Mouse (Mus musculus) embryo, embryonic 10.5 days (tissue): ENCODE measurements around the gene Bcr.
A peak's percentile ranks its signal among the peaks of the same experiment; 100 is the strongest.

ENCODE experiments used
- DNase-seq: peaks from one replicate; pipeline ENCODE4 v3.0.0-alpha.2; 2015; ENCODE audit warnings: low spot score

Gene Bcr

DNA sequence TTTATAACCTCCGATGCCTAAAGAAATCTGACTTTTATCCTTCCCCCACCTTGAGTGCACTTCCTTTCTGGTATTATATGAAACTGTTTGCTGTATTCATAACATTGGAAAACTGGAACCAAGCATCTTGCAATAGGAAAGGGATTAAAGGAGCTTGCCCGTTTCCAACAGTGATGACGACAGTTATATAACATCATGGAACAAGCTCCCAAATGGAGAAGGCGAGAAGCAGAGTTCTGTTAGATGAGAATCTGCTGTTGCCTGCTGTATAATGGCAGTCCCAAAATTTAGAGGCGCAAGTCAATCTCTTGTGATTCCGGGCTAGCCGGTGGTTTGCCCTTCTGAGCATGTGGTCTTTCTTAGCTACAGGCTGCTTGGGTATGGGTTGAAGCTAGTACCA, 34.8 kb downstream of the Bcr start:
- DNase-seq, result no peak

DNA sequence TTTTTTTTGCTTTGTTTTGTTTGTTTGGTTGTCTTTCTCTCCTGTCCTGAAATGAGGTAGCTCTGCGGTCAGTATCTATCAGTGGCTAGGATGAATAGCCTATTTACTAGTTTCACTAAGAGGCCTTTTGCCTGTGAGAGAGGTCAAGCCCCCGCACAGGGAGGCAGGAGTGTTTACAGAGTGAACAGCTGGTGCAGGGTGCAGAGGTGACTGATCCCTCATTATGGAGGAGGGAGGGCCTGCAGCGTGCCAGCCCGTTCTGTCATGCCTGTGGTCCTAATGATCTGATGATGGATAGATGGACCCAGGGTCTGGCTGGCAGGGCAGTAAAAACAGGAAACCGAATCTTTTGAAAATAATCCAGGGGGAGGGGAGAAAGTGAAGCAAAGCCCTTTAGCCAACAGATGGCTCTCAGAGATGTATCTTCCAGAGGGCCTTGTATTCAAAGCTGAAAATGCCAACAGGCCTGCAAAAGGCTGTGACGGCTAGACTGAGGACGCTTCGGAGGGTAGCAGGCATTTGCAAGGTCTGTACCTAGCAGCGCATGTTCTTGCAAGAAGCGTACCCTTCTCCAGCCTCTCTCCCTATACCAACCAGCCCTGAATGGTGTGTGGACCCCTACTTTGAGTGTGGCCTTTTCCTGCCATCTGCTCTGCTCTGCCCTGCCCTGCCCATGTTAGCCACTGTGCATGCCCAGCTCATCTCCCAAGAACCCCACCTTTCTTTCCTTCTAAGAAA, 38.2 kb downstream of the Bcr start:
- DNase-seq, result peak; percentile 87

DNA sequence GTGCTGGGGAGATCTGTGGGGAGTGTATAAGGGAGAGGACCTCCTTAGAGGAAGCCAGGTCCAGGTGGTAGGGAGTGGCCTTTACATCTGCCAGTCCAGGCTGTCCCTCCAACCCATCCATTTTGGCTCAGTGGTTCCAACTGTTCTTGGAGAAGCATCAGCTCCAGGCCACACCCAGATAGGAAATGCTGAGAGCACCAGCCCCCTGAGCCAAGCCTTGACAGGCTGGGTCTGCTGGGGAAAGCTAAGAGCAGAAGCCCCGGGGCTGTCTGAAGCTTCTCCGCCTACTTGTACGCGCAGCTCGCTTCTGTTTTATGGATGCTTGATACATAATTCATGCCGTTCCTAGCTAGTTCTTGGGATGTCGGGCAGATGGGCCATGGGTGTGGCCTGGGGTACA, 39.9 kb downstream of the Bcr start:
- no peak for DNase-seq

DNA sequence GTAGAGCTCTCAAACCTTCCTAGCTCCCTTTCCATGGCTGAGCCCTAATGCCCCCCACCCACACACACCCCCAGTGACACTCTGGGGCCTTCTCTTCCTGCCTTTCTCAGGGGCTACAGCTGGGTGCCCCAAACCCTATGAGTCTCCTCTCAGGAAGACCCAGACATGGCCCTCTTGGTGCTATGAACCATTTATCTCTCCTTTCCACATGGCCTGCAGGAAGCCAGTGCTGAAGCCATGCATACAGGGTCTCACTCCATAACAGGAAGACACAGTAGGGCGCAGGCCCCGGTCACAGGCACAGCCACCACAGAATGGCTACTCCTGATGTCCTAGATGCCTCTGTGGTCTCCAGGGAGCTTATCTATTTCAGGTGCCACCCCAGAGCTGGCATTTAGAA, 43.1 kb downstream of the Bcr start:
- no peak for DNase-seq

DNA sequence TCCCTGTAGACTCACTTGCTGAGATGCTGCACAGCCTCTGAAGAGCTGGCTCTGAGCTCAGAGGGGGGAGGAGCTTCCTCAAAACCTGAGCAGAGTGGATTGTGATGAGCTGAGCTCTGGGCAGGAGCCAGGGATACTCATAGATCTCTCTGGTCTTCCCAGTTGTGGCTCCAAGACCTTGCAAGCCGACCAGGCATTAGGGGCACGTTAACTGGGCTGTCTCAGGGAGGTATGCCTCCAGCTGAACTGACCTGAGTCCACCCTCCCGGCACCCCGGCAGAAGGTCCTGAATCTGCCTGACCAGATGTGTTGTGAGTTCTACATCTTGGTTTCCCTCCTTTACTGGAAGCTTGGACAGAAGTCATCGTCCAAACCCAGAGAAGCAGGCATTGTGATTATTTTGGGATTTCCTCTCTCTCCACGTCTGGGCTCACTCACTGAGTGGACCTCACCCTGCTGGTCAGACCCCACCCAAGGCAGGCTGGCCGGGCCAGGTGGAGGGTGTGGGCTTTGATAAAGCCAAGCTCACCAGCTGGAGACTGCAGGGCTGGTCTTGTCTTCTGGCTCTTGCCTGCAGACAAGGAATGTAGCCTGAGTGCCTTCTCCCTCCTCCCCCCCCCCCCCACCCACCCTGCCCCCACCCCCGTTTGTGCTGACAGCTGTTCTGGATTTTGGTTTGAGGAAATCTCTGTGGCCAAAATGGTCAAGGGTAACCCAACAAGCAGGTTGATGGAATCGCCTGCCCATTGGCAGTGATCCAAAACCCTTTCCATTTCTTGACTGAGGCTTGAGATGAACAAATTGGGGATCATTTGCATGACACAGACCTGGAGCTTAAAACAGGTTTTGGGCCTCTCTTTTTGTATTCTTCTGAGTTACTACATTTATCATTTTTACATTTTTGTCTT, 44.1 kb downstream of the Bcr start:
- DNase-seq, result no peak

DNA sequence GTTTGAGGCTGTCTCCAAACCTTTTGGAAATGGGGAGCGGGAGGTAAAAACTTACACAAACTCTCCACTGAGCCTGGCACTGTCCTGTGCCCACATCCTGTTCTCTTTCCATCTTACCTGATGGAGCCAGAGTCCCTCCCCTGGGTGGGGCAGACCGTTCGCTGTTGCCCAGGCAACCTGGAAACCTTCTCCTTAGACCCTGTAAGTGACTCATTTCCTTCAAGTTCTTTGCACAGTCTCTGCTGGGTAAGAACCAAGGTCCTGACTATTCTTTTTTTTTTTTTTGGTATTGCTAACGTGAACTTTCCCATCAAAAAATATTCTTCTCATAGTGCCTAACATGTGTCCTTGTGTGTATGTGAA, 44.7 kb downstream of the Bcr start:
- DNase-seq, result no peak

DNA sequence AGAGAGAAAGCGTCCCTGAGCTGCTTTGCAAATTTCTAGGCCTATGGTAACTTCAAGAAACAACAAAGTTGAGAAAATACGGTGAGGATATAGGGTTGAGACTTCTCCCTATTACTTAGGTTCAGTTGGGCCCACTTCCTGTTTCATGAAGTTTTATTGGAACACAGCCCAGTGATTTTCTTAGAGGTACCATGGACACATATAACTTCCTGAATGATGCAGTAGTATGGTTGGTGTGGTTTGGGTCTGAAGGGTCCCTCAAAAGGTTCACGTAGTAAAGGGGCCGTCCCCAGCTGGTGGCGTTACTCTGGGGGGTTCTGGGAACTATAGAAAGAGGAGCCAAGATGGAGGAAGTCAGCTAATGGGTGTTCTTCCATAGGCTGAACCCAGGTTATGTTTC, 45.3 kb downstream of the Bcr start:
- no peak for DNase-seq

DNA sequence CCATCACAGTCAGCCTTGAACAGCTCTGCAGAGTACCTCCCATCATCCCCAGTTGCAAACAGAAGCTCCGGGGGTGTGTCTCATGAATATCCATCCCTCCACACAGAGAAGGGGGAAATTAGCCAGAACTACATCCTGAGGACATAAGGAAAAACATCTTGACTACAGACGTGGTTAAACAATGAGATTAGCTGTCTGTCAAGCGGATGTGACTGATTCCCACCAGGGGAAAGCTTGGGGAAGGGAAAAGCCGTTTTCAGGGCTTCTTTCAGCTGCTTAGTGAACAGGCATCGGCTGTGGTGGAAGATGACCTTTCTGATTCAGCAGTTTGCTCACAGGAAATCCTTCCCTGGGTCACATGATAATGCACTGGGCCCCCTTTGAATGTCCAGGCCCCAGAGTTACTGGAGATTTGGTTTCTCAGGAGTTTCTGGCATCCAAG, 46.6 kb downstream of the Bcr start:
- DNase-seq, result peak; percentile 47

DNA sequence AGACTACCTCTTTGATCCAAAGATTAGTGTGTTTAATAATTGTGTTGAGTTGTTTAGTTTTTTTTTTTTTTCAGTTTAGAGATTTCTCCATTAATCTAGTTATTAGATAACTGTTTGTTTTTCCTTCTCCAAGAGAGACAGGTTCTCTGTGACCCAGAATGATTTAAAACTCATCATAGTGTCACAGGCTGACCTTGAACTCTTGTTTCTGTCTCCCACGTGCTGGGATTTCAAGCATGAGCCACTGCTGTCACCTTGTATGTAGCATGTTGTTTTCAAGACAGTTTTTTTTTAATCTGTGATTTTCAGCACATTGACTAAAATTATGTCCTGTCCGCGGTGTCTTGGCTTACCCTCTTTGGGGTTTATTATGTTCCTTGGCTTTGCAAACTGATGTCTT, 47.7 kb downstream of the Bcr start:
- no peak for DNase-seq

DNA sequence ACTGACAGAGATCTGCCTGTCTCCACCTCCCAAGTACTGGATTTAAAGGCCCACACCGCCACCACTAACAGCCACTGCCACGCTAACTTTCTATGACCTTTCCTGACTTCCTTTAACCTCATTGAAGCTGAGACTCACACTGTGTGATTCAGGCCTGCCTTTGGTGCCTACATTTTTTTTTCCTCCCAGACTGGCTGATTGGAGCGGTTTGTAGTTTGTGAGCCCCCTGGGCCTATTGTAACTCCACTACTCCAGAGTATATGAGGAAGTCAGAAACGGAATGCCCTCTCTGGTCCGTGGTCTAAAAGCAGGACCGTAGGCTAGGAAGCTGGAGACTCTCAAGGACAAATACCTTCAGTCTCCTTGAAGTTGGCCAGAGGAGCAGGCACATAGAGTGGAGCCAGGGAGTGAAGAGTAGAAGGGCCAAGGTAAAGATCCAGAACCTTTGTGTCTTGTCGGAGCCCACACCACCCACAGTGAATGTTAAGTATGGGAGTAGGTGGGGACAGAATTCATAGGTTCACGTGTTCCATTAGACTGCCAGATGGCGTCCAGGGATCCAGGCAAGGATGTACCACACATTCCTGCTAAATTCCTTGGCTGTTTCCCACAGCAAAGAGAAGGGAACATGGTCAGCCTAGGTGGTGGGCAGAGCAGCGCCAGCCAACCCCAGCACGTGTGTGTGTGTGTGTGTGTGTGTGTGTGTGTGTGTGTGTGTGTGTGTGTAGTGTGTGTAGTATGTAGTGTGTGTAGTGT, 51.2 kb downstream of the Bcr start:
- DNase-seq, result no peak

DNA sequence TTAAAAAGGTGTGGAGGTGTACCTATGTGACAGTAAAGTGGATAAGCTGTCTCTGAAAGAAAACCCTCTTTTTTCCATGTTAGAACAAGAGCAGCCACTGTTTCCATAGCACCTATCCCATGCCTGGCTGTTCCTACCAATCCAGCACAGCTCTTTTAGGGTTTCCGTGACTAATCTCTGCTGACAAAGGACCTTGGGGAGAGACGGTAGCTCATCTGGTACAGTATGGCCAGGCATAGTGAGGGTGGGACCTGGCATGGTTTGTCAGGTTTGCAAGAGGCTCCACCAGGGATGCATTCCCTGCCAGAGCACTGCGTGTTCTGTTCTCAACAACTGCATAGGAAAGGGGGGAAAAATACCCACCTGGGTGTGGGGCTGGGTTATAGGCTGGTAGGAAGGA, 52.0 kb downstream of the Bcr start:
- no peak for DNase-seq

DNA sequence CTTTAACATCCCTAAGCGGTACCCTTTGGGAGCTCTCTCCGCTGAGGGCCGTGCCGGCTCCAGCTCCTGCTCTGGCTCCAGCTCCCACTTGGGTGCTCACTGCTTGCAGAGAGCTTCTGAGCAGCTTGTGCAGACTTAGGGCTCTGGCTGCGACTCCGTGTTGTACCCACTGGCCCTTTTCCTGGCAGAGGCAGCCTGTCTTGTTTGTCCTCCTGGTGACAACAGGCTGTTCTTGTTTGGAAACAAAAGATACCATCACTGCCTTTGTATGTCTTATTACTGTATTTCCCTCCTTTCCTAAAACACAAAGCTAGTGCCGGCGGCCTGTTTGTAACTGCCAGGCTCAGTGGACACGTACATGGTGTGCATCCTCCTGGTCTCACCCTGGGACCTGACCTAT, 53.2 kb downstream of the Bcr start:
- DNase-seq, result no peak

DNA sequence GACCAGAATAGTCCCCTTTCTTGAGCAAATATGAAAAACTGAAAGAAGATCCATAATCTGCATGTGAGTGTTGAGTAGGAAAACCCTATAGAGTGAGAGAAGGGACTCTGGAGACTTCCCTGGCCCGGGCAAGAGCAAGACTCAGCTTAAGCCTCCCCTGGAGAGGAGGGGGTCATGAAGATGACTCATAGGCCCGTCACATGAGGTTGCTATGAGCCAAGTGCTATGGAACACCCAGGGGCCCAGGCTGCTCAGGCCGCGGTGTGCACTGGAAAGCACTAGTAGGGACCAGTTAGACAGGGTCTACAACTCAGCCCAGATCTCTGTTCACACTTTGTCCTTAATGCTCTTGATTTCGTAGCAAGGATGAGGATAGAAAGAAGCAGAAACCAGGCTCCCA, 54.8 kb downstream of the Bcr start:
- DNase-seq, result no peak

DNA sequence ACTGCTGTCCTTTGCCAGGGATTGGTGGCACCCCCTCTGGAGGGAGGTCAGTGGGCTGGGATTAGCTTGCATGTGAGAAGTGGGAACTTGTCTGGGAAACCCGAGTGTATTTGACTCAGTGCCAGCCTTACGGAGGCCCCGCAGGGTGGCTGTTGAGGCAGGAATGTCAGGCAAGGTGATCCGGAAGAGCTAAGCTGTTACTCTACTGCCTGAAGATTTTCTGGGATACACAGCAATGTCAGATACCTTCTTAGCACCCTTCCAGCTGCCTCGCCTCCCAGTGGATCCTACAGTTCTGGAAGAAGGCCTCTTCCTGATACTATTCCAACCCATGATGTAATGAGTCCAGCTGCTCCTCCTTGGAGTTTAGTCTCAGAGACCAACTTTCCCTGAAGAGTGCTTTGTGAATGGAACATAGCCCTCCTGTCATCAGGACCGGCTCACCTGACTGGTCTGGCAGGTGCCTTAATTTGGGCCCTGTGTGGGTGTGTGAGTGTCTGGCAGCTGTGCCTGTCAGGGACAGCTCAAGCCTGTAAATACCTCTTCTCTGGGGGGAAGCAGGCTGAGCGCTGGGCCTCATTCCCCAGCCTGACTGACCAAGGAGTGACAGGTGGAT, 56.6 kb downstream of the Bcr start:
- DNase-seq, result no peak

DNA sequence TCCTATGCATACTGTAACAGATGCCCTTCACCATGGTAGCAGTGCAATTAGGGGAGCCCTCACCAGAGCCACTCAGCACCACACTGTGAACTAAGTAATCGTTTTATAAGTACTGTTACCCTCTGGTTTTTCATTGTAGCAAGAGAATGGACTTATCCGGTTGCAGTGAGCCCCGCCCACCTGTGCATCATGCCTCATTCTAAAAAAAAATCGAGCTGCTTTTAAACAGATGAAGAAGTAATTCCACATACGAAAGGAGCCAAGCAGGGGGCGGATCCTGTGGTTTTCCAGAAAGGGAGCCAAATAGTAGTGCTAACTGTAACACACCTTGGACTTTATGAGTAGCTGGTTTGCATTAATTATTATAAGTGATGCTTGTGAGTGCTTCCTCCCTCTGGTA, 58.1 kb downstream of the Bcr start:
- DNase-seq, result no peak

DNA sequence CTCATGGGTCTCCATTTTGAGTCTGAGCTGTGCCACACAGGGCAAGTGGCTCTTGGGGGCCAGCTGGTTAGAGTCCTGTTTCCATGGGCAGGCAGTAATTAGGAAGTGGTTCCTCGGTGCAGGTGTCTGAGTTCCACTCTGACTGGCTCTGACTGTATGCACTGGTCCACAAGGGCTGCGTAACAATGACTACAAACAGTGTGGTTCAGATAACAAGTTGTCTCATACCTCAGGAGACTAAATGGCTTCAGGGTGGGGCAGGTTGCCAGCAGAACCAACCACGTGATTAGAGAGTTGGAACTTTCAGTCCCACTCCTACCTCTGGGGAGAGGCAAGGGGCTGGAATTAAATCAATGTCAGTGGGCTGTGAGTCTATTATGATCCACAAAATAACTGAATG, 59.0 kb downstream of the Bcr start:
- DNase-seq, result no peak

DNA sequence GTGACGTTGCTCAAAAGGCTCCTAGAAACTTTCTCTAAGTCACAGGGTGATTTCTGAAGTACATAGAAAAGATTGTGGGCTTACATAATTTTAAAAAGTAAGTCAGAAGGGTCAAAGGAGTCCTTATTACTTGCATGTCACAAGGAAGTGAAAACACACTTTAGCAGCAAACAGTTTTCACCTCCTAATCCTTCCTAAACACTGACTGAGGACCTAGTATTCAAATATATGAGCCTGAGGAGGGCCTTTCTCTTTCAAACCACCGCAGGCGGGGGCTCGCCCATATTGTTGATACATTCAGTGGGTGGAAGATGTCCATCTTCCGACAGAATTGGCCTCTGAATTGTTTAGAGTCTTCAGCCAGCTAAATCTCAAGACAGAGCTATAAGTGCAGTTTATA, 59.8 kb downstream of the Bcr start:
- no peak for DNase-seq

DNA sequence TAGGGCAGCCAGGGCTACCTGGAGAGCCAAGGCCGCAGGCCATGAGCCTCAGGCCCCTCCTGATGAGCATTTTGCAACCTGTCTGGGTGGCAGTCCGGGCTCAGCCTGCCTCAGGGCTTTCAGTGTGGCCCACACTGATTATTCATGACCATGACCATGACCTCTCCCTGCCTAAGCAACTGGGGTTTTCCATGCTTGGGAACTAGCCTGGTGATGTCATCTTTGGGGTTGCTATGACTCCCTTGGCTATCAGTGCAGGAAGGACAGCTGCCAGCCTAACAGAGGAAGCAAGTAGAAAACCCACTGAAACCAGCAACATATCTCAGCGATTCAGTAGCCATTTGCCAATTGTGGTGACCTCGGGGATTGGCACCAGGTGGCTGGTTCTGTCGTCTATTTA, 60.6 kb downstream of the Bcr start:
- peak; percentile 48 for DNase-seq

DNA sequence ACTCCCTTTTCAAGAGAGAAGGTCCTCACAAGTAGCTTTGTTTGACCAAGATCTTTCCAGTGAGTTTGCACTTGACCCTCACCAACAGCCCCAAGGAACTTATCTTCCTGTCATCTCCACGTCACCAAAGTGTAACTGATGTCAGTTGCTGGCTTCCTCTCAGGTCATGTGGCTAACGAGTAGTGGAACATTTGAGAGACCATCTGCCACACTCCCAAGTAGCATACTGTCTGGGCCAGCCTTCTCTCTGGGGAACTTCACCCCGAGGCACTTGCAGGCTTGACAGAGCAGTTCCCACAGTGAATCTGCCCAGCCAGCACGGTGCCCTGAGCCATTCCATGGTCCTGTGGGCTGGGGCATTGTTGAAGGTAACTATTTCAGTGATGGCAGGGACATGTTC, 65.2 kb downstream of the Bcr start:
- DNase-seq, result no peak

DNA sequence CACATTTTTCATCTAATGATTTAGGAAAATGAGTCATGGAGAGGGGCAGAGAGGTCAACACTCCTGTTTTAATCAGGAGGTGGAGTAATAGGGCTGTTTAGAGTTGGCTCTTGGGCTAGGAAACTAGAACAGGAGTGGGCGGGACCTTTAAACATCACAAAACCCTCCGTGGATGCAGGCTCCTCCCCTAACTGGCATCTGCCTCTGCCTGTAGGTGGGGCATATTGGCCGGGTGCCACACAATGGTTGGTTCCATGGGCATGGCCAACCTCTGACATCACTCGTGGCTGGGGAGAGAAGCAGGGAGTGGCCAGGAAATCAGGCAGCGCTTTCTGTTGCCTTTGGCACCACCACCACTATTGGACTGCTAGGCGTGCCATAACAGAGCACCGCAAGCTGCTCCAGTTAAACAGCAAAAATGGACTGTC, 68.9 kb downstream of the Bcr start:
- no peak for DNase-seq

DNA sequence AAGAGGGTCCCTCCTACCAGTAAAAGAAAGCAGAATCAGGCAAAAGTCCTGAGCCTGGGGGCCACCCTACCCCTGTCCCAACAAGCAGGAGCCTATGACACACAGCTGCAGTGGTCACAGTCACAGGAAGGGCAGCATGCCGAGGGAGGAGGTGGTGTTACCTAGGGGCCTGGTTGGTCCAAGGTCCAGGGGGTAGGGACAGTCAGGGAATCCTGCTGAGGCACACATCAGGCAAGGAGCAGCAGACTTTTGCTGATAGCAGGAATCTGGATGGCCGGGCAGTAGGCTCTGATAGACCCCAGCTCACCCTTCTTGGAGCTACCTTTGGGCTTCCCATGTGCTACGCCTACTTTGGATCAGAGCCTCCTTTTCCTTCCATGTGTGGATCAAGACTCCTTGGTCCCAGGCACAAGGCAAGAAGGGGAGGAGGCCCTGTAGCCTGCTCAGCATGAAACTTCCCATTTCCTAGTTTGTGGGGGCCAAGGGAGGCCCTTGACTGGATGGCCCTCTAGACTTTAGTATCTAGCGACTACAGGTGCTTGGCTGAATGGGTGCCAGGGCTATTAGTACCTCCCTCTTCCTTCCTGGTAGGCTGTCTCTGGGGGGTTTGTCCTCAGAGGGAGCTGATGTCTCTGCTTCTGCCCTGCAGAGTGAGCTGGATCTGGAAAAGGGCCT, 70.1 kb downstream of the Bcr start:
- no peak for DNase-seq

DNA sequence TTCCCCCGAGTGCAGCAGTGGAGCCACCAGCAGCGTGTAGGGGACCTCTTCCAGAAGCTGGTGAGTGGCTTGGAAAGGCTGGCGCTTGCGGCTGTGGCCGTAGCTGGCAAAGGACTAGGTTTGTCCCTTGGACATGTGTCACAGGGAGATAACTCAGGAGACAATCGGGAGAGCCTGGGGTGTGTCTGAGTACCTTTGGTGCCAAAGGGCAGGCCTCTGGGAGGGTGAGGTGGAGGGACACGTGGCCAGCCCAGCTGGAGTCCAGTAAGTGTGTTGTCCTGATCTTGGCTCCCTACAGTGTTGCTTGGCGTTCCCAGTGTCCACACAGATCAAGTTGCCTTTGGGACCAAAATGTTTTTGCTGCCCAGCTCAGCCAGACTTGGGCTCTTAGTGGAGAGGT, 71.2 kb downstream of the Bcr start:
- no peak for DNase-seq
